Mouse (Mus musculus): Measurements from ENCODE around the gene Cdh7. TPM values are rescaled to one million over a fixed set of nuclear protein-coding genes. Genes with fewer than 3 reads are reported as not detected.

Cdh7 gene
- total and polyA plus RNA-seq, 3 experiments, result not detected

- Histone ChIP-seq H3K79me2 (ENCODE audit: control insufficient read depth, insufficient read depth, low read length, poor library complexity) (no peaks in the 10 kb centered on the region), H3K9ac (ENCODE audit: control insufficient read depth, low read depth, low read length, poor library complexity, severe bottlenecking) (no peak overlapping the region), H3K27me3 (ENCODE audit: control insufficient read depth in 1 of 2, insufficient read depth in 2 of 2, low read length in 2 of 2) (no peaks in the 10 kb centered on the region), H3K9me3 (replicated peaks; ENCODE audit: insufficient read depth, low read length) (no peaks in the 10 kb centered on the region), H3K27ac (ENCODE audit: control insufficient read depth, low read depth, low read length) (no peak overlapping the region), H3K4me3 (ENCODE audit: control insufficient read depth in 1 of 2, insufficient read depth in 1 of 2, low read depth in 2 of 2, low read length in 2 of 2) (no peak overlapping the region), H3K36me3 (ENCODE audit: control insufficient read depth in 1 of 2, insufficient read depth in 2 of 2, low read length in 2 of 2) (no peaks in the 10 kb centered on the region), H3K4me1 (ENCODE audit: control insufficient read depth in 1 of 2, insufficient read depth in 2 of 2, low read length in 2 of 2) (no peaks in the 10 kb centered on the region)
- DNase-seq (ENCODE audit: low read depth, low spot score), result no peak
- TF ChIP-seq USF2 (IDR thresholded peaks at IDR 0.05; ENCODE audit: borderline replicate concordance in 1 of 2, insufficient read depth in 1 of 2, low read depth in 1 of 2, low read length in 2 of 2), result no peak
- TF ChIP-seq TBP (IDR thresholded peaks at IDR 0.05; ENCODE audit: low read depth, low read length), result no peak
- no peak for TF ChIP-seq UBTF (IDR thresholded peaks at IDR 0.05; ENCODE audit: borderline replicate concordance, insufficient read depth, low read depth, low read length)
- TF ChIP-seq KAT2A (conservative IDR thresholded peaks at IDR 0.05; ENCODE audit: low read depth, low read length), result no peak
- no peak for TF ChIP-seq POLR2A (IDR thresholded peaks at IDR 0.05; ENCODE audit: control insufficient read depth in 1 of 2, insufficient read depth in 1 of 2, low read depth in 1 of 2, low read length in 2 of 2, poor library complexity in 1 of 2)
- no peak for TF ChIP-seq RCOR1 (IDR thresholded peaks at IDR 0.05; ENCODE audit: low read depth, low read length)
These were observed 33.7 kb upstream of the Cdh7 start for GRCm38 (mm10) chr1:109948571-109948970.

- Histone ChIP-seq H3K4me1 (ENCODE audit: control insufficient read depth in 1 of 2, insufficient read depth in 2 of 2, low read length in 2 of 2) (no peaks in the 10 kb centered on the region), H3K27ac (ENCODE audit: control insufficient read depth, low read depth, low read length) (no peak overlapping the region), H3K9ac (ENCODE audit: control insufficient read depth, low read depth, low read length, poor library complexity, severe bottlenecking) (no peak overlapping the region), H3K27me3 (ENCODE audit: control insufficient read depth in 1 of 2, insufficient read depth in 2 of 2, low read length in 2 of 2) (no peaks in the 10 kb centered on the region), H3K36me3 (ENCODE audit: control insufficient read depth in 1 of 2, insufficient read depth in 2 of 2, low read length in 2 of 2) (no peaks in the 10 kb centered on the region), H3K4me3 (ENCODE audit: control insufficient read depth in 1 of 2, insufficient read depth in 1 of 2, low read depth in 2 of 2, low read length in 2 of 2) (no peak overlapping the region), H3K79me2 (ENCODE audit: control insufficient read depth, insufficient read depth, low read length, poor library complexity) (no peaks in the 10 kb centered on the region), H3K9me3 (replicated peaks; ENCODE audit: insufficient read depth, low read length) (no peaks in the 10 kb centered on the region)
- TF ChIP-seq GATA1 (IDR thresholded peaks at IDR 0.05; ENCODE audit: low read depth, low read length) (no peak), ELF1 (IDR thresholded peaks at IDR 0.05; ENCODE audit: low read depth, low read length) (no peak), BHLHE40 (IDR thresholded peaks at IDR 0.05; ENCODE audit: borderline replicate concordance, low read depth, low read length) (no peak), MEF2A (IDR thresholded peaks at IDR 0.05; ENCODE audit: extremely low read depth, insufficient replicate concordance, low read depth, low read length, poor library complexity, severe bottlenecking) (no peak)
- DNase-seq (ENCODE audit: low read depth, low spot score), result no peak
These were observed 10.4 kb upstream of the Cdh7 start for GRCm38 (mm10) chr1:109971721-109972425.

GRCm38 (mm10) chr1:109972426-109973015, 9.7 kb upstream of the Cdh7 start:
- no peaks in the 10 kb centered on the region for H3K27me3 ChIP-seq (ENCODE audit: control insufficient read depth in 1 of 2, insufficient read depth in 2 of 2, low read length in 2 of 2)
- H3K4me1 ChIP-seq (ENCODE audit: control insufficient read depth in 1 of 2, insufficient read depth in 2 of 2, low read length in 2 of 2), result no peaks in the 10 kb centered on the region
- no peak overlapping the region for H3K4me3 ChIP-seq (ENCODE audit: control insufficient read depth in 1 of 2, insufficient read depth in 1 of 2, low read depth in 2 of 2, low read length in 2 of 2)
- H3K9ac ChIP-seq (ENCODE audit: control insufficient read depth, low read depth, low read length, poor library complexity, severe bottlenecking), result no peak overlapping the region
- H3K36me3 ChIP-seq (ENCODE audit: control insufficient read depth in 1 of 2, insufficient read depth in 2 of 2, low read length in 2 of 2), result no peaks in the 10 kb centered on the region
- H3K79me2 ChIP-seq (ENCODE audit: control insufficient read depth, insufficient read depth, low read length, poor library complexity), result no peaks in the 10 kb centered on the region
- no peak for DNase-seq (ENCODE audit: low read depth, low spot score)
- TF ChIP-seq HCFC1 (IDR thresholded peaks at IDR 0.05; ENCODE audit: low read depth, low read length), result no peak
- TF ChIP-seq POLR2A (IDR thresholded peaks at IDR 0.05; ENCODE audit: control insufficient read depth in 1 of 2, insufficient read depth in 1 of 2, low read depth in 1 of 2, low read length in 2 of 2, poor library complexity in 1 of 2), result no peak
- TF ChIP-seq MXI1 (IDR thresholded peaks at IDR 0.05; ENCODE audit: low read depth, low read length), result no peak
- no peak for TF ChIP-seq GABPA (IDR thresholded peaks at IDR 0.05; ENCODE audit: low read depth, low read length)
- no peak for TF ChIP-seq USF1 (IDR thresholded peaks at IDR 0.05; ENCODE audit: low read depth, low read length)
- TF ChIP-seq TBP (IDR thresholded peaks at IDR 0.05; ENCODE audit: low read depth, low read length), result no peak
- no peak for TF ChIP-seq CTCF (IDR thresholded peaks at IDR 0.05 in 2 of 3, conservative IDR thresholded peaks at IDR 0.05 in 1 of 3; ENCODE audit: control insufficient read depth in 1 of 3, insufficient read depth in 1 of 3, low read depth in 2 of 3, low read length in 3 of 3, poor library complexity in 1 of 3, severe bottlenecking in 1 of 3)
- no peak for TF ChIP-seq KAT2A (conservative IDR thresholded peaks at IDR 0.05; ENCODE audit: low read depth, low read length)
- no peak for TF ChIP-seq EP300 (IDR thresholded peaks at IDR 0.05; ENCODE audit: low read depth in 1 of 2, low read length in 2 of 2)
- no peak for TF ChIP-seq MAFK (IDR thresholded peaks at IDR 0.05; ENCODE audit: borderline replicate concordance, low read depth, low read length)
- no peak for TF ChIP-seq CHD2 (IDR thresholded peaks at IDR 0.05; ENCODE audit: low read length)
- TF ChIP-seq TCF12 (IDR thresholded peaks at IDR 0.05; ENCODE audit: low read depth, low read length), result no peak
- TF ChIP-seq CHD1 (IDR thresholded peaks at IDR 0.05; ENCODE audit: low read depth, low read length), result no peak
- TF ChIP-seq BHLHE40 (IDR thresholded peaks at IDR 0.05; ENCODE audit: borderline replicate concordance, low read depth, low read length), result no peak
- TF ChIP-seq MAZ (IDR thresholded peaks at IDR 0.05; ENCODE audit: low read depth, low read length), result no peak
- no peak for TF ChIP-seq NELFE (IDR thresholded peaks at IDR 0.05; ENCODE audit: low read depth, low read length)
- TF ChIP-seq SIN3A (IDR thresholded peaks at IDR 0.05; ENCODE audit: low read length), result no peak
- no peak for TF ChIP-seq TAL1 (IDR thresholded peaks at IDR 0.05; ENCODE audit: low read length)
- no peak overlapping the region for H3K27ac ChIP-seq (ENCODE audit: control insufficient read depth, low read depth, low read length)
- no peaks in the 10 kb centered on the region for H3K9me3 ChIP-seq (replicated peaks; ENCODE audit: insufficient read depth, low read length)

Data from MEL (cell line).